Mouse (Mus musculus): ENCODE results near the gene Map2k4. TPM values are rescaled to one million over a fixed set of nuclear protein-coding genes. Genes with fewer than 3 reads are reported as not detected.

Gene Map2k4
- total RNA-seq, 1 experiment from 2014 or later, result 37.6 TPM

GRCm38 (mm10) chr11:65649956-65650715 lies 138.0 kb downstream of the Map2k4 start:
- 0 out of 4 replicates have a peak, but pooled peaks of 1 of the 2 experiments have one; percentile 22 for ATAC-seq (replicated peaks in 1 of 2; ENCODE audit: insufficient read depth in 1 of 2, low FRiP score in 2 of 2, low TSS enrichment in 1 of 2, low read depth in 1 of 2, poor library complexity in 2 of 2, severe bottlenecking in 2 of 2)

DNA sequence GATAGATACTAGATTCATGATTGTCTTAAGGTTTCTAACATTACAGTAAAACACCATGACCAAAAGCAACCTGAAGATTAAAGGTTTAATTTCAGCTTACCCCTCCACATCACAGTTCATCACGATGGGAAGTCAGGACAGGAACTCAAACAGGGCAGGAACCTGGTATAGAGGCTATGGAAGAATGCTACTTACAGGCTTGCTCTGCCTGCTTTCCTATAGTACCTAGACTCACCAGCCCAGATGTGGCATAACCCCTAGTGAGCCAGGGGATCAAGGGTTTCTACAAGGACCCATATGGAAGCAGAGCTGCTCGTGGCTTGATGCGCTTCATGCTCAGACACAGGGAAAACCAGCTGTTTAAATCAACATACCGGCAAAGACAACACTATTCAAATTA lies 138.6 kb downstream of the Map2k4 start:
- ATAC-seq (replicated peaks in 1 of 2; ENCODE audit: insufficient read depth in 1 of 2, low FRiP score in 2 of 2, low TSS enrichment in 1 of 2, low read depth in 1 of 2, poor library complexity in 2 of 2, severe bottlenecking in 2 of 2), result no peak

DNA sequence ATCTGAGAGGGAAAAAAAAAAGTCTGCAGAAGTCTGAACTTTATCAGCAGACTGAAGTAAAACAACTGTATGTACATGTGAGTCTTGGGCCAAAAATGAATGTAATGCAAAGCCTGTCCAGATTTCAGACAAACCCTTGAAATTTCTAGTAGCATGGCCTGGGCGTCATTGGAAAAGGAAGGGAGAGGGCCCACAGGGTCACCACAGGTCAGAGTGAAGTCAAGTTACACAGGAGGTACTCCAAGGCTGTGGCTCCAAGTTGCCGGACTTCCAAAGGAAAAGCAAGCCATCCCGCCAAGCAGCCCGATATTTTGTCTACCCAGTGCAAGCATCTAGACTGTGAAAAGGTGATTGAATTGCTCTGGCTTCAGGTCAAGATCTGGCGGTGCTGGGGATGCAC lies 141.8 kb downstream of the Map2k4 start:
- ATAC-seq (replicated peaks in 1 of 2; ENCODE audit: insufficient read depth in 1 of 2, low FRiP score in 2 of 2, low TSS enrichment in 1 of 2, low read depth in 1 of 2, poor library complexity in 2 of 2, severe bottlenecking in 2 of 2), result no peak

- no peak for ATAC-seq (replicated peaks in 1 of 2; ENCODE audit: insufficient read depth in 1 of 2, low FRiP score in 2 of 2, low TSS enrichment in 1 of 2, low read depth in 1 of 2, poor library complexity in 2 of 2, severe bottlenecking in 2 of 2)
These were observed 143.6 kb downstream of the Map2k4 start for GRCm38 (mm10) chr11:65644539-65644938.

GRCm38 (mm10) chr11:65640261-65640660 lies 147.8 kb downstream of the Map2k4 start:
- ATAC-seq (replicated peaks in 1 of 2; ENCODE audit: insufficient read depth in 1 of 2, low FRiP score in 2 of 2, low TSS enrichment in 1 of 2, low read depth in 1 of 2, poor library complexity in 2 of 2, severe bottlenecking in 2 of 2), result no peak

Other genes with a start within 250 kb of the Map2k4 start
- gene Zkscan6, start 18.9 kb upstream of the Map2k4 start, total RNA-seq (2017), result 17.5 and 25.8 TPM in 2 replicates

All from hematopoietic stem cell, adult 5-6 weeks (primary cell).